Mouse (Mus musculus) regulatory T cell (primary cell): Measurements from ENCODE around the gene Ufl1.
"Not testable (repeated sequence)": the region's sequence is repeated elsewhere in the genome, so short reads cannot be mapped to it uniquely, and the experiment has no call there.

ENCODE experiments used
- in situ Hi-C: fragments of 300-600 bp; cut with MboI, MseI; formaldehyde crosslinking; loops from one replicate; pipeline ENCODE4 v1.15.1; 2025; ENCODE audit warnings: high pct_unique_total_duplicates

Gene Ufl1

GRCm38 (mm10) chr4:25281671-25282038, at the start of gene Ufl1:
Gene Ufl1 (minus strand): TSS chr4:25281821.
- in situ Hi-C loops = loop anchor here (10.0 to 25.0 kb wide), 2 partner anchors 377 to 1081 kb away; no protein-coding TSS in a partner anchor

- in situ Hi-C loops = no loop called here
Measured at GRCm38 (mm10) chr4:25325684-25326220, 44.1 kb upstream of the Ufl1 start.

GRCm38 (mm10) chr4:25322631-25323178, 41.1 kb upstream of the Ufl1 start:
- in situ Hi-C loops = no loop called here

GRCm38 (mm10) chr4:25313767-25314166, 32.1 kb upstream of the Ufl1 start:
- in situ Hi-C loops = no loop called here

GRCm38 (mm10) chr4:25285002-25285401, 3.4 kb upstream of the Ufl1 start:
- in situ Hi-C loops = loop anchor here (10.0 to 25.0 kb wide), 2 partner anchors 380 to 1077 kb away; no protein-coding TSS in a partner anchor

- in situ Hi-C loops = loop anchor here (10.0 to 25.0 kb wide), 2 partner anchors 376 to 1081 kb away; no protein-coding TSS in a partner anchor
Measured at GRCm38 (mm10) chr4:25280938-25281670, 517 bp downstream of the Ufl1 start.

- in situ Hi-C loops = no loop called here
Measured at GRCm38 (mm10) chr4:25272861-25273627, 8.6 kb downstream of the Ufl1 start.

- in situ Hi-C loops = no loop called here
Measured at GRCm38 (mm10) chr4:25271926-25272325, 9.7 kb downstream of the Ufl1 start.

GRCm38 (mm10) chr4:25267144-25267543, 14.5 kb downstream of the Ufl1 start:
- in situ Hi-C loops = no loop called here

GRCm38 (mm10) chr4:25257822-25258398, 23.7 kb downstream of the Ufl1 start:
- in situ Hi-C loops = no loop called here

- in situ Hi-C loops = no loop called here
Measured at GRCm38 (mm10) chr4:25242776-25243175, 38.8 kb downstream of the Ufl1 start, which contains the start of gene Fhl5. Gene Fhl5 (minus strand): TSS chr4:25242876.

GRCm38 (mm10) chr4:25235663-25236062, 46.0 kb downstream of the Ufl1 start:
- in situ Hi-C loops = not testable (repeated sequence)

GRCm38 (mm10) chr4:25233767-25234166, 47.9 kb downstream of the Ufl1 start:
- in situ Hi-C loops = not testable (repeated sequence)

GRCm38 (mm10) chr4:25232546-25232945, 49.1 kb downstream of the Ufl1 start:
- in situ Hi-C loops = no loop called here

- in situ Hi-C loops = no loop called here
Measured at GRCm38 (mm10) chr4:25227527-25227926, 54.1 kb downstream of the Ufl1 start.

- in situ Hi-C loops = no loop called here
Measured at GRCm38 (mm10) chr4:25221927-25222326, 59.7 kb downstream of the Ufl1 start.

- in situ Hi-C loops = no loop called here
Measured at GRCm38 (mm10) chr4:25213451-25213850, 68.2 kb downstream of the Ufl1 start.

GRCm38 (mm10) chr4:25206166-25206565, 75.5 kb downstream of the Ufl1 start:
- in situ Hi-C loops = no loop called here
